Mouse (Mus musculus): Measurements from ENCODE around the gene Cntfr.

Gene Cntfr

DNA sequence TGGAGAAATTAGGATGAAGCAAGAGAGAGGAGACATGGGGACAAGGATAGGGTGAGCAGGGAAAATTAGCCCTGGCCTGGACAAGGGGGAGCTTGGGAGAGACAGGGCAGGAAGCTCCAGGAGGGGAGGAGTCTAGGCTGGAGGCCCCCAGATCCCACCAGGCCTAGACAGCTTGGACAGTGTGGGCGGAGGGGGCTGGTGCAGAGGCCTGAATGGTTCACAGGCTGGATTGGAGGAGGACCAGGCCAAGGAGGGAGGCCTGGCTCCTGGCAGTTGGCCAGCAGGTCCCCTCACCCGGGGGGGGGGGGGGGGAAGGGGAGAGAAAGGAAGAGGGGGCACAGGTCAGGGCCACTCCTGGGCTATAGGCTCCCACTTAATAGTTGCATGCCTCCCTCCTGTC lies 17.6 kb downstream of the Cntfr start:
- DNase-seq (ENCODE audit: low spot score in 2 of 2), result no peak

DNA sequence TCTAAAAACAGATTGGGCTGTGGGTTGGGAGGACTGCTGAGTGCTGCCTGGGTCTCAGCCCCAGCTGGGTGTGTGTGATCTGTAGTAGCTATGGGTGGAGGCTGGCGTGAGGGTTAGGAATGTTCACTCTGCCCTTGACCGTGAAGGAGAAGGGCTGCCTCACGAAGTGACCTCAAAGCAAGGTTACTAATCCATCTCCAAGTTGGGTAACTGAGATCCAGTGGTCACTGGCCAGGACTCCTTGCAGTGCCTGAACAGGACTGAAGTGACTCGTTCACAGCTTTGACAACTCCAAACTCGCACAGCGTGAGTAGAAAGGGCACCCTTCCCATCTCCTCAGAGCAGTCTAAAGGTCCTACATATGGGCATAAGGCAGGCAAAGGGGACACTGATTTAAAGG lies 18.0 kb downstream of the Cntfr start:
- DNase-seq (ENCODE audit: low spot score in 2 of 2), result no peak

DNA sequence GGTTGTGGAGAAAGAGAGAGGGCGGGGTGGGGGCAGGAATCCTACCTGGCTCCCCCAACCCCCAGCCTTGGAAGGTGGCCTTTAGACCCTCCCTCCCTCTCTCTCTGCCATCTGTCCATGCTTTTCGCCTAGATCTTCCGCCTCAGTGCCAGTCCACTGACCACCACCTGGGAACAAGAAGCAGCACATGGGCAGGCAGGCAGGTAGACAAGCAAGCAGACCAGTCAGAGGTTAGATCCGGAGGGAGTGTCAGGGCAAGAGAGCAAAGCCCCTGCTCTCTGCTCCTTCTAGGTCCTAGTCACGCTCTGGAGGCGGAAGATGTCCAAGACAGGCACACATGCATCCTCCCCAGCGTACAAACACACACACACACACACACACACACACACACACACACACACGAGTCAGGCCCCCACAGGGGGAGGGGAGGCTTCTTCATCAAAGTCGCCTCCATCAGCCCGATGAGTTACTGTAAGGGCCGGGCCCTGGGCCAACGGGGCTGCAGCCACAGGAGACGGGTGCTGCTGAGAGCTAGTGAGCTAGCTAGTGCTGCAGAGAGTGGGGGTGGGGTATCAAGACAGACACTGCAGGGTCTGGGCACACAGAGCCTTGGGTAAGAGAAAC lies 19.8 kb downstream of the Cntfr start:
- no peak for DNase-seq (ENCODE audit: low spot score in 2 of 2)

DNA sequence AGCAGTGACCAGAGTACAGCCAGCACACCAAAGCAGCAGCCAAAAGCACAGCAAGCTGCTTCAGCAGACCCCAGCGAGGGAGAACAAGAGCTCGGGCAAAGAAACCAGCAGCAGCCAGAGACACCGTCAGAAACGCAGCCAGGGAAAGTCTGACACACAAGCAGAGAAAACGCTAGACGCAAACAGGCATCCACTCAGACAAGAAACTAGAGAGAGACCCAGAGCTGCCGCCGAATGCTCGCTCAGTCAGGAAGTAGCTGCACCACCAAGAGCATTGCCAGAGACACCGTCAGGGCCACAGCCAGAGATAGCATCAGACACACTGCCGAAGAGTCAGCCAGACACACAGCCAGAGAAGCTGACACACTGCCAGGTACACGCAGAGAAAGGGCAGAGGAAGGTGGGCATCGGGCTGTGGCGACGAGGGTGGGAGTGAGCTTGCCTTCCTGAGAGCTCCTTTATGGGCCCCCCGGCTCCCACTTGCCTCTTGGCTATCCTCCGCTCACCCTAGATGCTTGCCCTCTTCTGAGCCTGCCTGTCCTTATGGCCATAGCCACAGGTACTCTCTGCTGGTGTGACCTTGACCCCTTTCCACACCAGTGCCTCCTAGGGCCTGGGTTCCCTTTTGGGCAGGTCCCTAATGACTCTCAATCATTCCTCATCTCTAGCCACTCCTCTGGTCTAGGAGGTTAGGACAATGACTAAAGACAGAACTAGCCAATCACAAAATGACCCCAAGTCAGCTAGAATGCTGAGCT lies 20.5 kb downstream of the Cntfr start:
- no peak for DNase-seq (ENCODE audit: low spot score in 2 of 2)

DNA sequence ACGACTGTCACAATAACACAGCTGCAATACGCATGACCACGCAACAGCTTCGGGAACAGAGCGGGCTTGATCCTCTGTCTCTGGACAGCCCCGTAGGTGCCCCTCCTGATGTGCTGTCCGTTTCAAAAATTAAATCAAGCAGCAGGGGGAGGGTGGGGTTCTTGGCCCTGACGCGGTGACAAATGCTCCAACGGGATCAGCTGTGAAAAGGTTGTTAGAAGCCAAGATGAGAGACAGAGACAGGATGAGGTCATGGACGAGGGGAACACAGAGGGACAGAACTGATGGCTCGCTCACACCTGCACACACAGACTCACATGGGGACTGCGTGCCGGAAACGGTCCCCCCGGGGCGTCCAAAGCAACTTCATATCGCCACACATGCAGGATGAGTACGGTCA lies 23.7 kb downstream of the Cntfr start:
- DNase-seq (ENCODE audit: low spot score in 2 of 2), result no peak

DNA sequence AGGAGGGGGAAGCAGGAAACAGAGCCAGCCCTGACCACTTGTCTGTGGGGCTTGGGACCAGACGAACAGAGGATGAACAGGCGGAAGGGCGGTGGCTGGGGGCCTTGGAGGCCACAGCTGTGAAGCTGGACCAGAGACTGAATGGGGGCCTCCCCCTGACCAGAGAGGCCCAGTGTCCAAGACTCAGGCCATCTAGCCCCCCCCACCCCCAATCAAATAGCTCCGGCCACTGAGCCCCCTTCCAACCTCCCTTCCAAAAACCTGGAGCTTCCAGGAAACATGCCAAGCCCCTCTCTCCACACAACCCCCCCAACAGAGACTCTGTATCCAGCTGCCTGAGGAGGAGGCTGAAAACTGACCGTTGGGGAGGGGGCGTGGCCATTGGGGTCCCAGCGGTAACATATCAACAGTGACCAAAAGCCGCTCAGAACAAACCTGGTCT lies 24.3 kb downstream of the Cntfr start:
- no peak for DNase-seq (ENCODE audit: low spot score in 2 of 2)

DNA sequence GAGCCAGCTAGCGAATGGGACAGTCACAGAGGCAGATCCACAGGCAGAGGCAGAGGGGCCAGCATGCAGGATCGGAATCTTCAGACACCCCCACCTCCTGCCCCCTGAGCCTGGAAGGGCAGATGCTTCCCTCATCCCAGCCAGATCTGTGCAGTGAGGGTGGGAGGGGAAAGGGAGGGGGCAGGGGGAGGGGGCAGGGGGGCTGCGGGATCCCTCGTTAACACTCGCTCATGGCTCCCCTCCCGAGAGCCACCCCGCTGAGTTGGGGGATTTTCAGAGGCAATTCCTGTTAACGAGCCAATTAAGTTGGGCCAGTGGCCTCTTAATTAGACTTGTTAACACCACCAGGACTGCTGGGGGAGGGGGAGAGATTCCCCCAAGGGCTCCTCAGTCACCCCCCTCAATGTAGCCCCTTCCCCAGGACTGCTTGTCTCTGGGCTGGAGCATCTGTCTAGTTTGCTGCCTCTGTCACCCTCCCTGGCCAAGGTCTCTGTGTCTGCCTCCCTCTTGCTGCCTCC lies 24.9 kb downstream of the Cntfr start:
- DNase-seq (ENCODE audit: low spot score in 2 of 2), result no peak

DNA sequence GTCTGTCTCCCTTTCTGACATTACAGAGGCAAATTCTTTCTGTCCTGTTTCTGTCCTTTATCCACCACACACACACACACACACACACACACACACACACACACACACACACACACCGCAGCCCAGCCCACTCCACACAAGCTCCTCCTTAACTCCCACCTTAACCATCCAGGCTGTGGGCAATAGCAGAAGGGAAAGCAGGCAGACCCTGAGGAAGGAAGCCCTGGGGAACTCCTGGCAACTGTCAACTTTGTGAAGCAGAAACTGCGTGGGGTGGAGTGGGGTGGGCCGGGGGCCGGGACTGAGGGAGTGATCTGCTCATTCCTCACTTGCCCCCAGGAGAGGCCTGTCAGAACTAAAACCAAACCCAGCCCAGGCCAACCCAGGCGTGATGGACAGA lies 25.4 kb downstream of the Cntfr start:
- no peak for DNase-seq (ENCODE audit: low spot score in 2 of 2)

DNA sequence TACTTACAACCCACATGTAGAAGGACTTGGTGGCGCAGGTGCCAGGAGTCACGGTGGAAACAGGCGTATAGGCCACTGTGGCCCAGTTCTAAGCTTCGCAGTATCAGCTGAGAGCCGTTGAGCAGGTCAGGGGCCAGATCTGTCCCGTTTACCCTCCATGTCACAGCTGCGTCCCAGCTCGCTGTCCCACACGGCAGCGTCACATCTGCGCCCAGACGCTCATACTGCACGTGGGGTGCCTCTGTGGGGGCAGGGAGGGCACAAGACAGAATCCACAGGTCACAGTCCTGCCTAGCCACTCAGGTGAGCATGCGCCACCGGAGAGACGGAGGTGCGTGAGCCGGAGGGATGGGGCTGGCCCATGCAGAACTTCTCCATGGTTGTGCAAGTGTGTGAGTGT lies 26.1 kb downstream of the Cntfr start:
- no peak for DNase-seq (ENCODE audit: low spot score in 2 of 2)

DNA sequence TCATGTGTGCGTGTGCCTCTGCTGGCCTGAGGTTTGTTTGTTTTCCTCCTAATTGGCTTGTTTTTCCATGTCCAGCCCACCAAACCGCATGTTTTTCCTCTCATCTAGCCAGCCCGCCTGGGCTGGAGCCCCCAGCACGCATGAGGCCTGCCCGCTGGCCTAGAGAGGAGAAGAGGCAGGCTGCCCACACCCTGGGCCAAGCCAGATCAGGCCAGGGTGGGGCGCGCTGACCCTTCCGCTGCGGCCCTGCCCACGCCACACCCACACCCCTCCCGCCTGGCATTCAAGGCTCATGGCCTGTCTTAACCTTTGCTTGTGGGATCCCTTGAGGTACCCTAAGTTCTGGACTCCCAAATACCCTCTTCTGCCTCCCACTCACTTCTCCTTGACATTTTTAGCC lies 30.2 kb downstream of the Cntfr start:
- no peak for DNase-seq (ENCODE audit: low spot score in 2 of 2)

DNA sequence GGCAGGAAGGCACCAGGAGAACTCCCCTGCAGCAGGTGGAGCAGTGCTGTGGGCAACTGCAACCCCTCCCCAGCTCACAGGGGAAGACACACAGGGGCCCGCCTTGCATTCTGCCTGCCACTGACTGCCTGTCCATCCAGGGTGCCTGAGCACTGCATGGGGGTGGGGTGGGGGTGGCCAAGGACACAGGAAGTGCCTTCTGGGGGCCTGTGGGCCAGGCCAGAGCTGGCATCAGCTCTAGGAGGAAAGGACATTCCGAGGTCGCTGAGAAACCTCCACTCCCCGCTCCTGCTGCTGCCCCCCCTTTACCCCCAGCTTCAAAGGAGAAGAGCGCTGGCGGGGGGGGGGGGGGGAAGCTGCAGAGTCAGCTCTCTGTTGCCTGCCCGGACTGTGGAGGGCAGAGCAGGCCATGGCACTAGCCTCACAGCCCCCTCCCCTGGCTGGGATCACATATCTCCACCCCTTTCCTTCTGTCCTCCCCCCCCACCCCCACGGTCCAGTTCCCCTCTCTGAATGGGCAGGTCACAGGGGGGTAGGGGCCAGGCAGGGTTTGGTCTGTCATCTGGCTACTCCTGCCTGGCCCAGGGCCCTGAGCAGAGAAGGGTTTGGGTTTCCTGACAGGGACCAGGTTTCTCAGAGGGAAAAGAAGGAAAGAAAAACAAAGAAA lies 31.7 kb downstream of the Cntfr start:
- no peak for DNase-seq (ENCODE audit: low spot score in 2 of 2)

DNA sequence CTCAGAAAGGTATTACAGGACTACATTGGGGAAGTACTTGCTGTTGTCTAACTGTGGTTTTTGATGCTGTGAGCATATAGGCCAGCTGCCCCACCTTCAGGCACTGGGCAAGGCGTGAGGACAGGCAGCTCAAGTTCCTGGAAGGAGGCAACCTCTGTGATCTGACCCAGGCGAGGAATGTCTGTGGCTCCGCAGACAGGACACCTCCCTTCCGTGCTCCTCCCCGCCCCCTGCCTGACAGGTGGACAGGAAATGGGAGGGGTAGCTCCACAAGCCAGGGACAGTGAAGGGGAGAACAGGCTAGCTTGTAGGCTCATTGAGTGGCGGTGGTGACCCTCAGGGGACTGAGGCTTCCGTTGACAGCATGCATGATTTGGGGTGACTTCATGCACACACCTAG lies 32.4 kb downstream of the Cntfr start:
- DNase-seq (ENCODE audit: low spot score in 2 of 2), result no peak

DNA sequence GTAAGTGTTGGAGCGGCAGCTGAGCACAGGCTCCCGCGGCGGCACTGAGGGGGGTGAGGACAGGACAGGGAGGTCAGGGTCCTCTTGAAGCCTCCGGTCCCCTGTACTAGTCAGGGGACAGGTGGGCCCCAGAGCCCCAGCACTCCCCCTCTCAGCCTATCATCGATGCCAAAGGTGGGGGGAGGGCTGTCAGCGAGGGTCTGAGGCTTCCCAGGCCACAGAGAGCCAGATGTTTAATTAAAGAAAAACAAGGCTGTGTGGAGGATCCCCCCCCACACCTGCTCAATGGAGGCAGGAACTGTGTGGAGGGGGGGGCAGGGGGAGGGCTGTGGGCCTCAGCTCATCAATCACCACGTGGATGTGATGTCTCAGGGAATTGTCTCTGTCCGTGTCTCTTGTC lies 33.3 kb downstream of the Cntfr start:
- no peak for DNase-seq (ENCODE audit: low spot score in 2 of 2)

DNA sequence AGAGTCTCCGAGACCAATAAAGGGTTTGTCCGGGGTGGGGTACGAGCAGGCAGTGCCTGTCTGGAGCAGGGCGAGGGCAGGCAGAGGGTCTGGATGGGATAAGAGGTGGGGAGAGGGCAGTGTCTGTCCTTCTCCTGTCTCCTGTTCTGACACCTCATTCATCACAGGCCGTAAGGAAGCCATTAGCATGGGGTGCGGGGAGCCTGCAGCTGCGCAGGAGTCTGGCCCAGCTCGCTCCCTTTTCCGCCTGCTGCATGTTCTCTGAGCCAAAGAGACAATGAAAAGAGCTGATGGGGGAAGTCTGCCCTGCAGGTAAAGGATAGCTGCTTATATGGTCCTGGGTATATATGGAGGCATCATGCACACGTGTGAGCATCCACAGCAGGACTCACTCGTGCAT lies 34.2 kb downstream of the Cntfr start:
- no peak for DNase-seq (ENCODE audit: low spot score in 2 of 2)

DNA sequence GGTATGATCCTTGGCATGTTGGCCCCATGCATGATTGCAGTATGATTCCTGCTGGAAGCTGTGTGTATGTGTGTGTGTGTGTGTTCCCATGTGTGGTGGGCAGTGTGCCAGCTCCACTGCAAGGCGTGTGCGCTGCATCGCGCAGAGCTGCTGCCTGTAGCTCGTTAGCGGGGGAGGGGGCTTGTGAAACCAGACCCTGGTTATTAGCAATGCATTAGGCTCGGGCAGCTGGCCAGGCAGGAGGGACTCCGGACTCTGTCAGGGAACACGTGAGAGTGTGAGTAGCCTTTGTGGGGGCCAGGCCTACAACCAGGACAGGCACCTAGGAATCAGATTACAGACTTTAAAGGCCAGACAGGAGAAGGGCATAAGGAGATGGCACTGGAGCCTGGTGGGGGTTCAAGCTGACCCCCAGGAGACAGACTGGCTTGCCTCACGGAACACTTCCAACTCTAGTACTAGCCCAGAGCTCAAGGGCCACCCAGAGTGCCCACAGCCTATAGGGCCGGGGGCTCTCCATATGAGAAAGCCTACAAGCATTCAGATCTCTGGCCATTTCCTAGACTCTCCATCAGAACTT lies 35.9 kb downstream of the Cntfr start:
- DNase-seq (ENCODE audit: low spot score in 2 of 2), result no peak

DNA sequence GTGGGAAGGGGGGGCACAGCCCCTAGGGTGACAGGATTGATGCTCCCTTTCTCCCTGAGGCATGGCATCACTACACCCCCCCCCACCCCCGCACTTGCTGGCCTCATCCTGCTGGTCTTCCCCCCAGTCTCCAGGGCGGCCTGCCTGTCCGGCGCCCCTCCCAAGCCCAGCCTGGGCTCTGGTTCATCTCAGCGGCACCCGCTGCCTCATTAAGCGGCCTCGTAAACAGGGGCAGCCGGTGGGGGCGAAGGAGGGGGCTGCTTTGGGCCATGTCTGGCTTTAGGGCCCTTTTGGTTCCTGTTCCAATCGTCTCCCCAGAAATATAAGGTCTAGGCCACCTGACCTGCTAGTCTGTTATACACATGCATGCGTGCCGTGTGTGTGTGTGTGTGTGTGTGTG lies 37.3 kb downstream of the Cntfr start:
- DNase-seq (ENCODE audit: low spot score in 2 of 2), result no peak

DNA sequence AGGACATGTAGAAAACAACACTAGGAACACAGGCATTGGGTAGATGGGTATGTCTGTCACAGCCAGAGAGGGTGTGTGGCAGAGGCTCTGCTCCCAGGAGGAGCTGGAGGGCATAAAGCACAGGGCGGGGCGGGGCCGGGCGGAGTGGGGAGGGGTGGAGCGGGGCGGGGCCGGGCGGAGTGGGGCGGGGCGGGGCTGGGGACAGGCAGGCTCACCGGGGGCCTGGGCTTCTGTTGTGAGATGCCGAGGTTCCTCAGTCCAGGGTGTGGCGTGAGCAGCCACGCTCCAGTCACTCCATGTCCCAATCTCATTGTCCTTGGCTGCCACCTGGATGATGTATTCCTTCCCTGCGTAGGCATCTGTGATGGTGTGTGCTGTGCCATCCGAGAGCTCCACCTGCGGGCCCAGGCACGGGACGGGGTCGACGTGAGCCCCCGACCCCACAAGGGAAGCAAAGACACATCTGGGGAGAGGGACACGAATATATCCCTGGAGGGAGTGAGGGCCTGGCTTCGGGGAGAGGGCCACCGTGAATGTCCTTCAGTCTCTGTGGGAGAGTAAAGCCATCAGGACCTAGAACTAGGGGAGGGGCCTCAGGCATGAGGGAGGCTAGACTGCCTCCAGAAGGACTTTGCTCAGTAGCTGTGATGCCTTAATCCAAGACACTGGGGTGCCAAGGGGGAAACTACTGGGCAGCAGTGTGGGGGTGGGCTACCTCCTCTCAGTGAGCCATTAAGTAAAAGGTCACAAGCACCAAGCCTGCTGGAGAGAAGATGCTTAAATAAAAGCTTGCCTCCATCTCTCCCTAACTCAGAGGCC lies 38.1 kb downstream of the Cntfr start:
- no peak for DNase-seq (ENCODE audit: low spot score in 2 of 2)

DNA sequence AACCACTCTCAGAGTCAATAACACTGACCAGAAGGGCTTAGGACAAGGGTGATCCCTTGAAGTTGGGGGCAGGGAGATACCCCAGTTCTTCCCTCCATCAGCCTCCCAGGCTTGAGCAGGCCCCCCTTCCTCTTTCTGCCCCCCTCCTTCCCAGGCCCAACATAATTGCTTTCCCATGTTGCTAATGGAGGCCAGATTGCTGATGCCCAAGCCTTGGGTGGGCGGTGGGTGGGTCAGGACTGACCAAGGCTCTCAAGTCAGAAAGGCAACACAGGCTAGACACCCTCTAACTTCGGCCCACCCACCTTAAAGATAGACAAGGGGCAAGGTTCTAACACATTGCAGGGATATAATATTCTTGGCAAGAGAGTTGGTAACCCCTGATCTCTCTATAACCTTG lies 41.4 kb downstream of the Cntfr start:
- DNase-seq (ENCODE audit: low spot score in 2 of 2), result no peak

DNA sequence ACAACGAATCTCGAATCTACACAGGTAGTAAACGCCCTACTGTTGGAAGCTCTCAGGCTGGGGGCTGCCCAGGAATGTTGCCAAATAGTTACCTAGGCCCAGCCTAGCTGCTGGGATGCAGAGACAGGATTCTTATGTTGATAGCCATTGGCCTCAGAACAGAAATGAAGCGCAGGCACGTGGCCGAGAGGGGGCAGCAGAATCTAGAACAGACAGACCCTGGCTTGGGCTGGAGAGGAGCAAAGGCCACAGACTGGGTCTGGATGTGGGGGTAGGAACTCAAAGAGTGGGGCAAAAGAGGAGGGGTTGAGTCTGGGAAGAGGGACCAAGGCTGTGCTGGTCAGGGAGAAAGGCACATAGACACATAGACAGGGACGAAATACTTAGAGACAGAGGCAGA lies 42.7 kb downstream of the Cntfr start:
- peak in 1 of 2 experiments; percentile 49 for DNase-seq (ENCODE audit: low spot score in 2 of 2)

DNA sequence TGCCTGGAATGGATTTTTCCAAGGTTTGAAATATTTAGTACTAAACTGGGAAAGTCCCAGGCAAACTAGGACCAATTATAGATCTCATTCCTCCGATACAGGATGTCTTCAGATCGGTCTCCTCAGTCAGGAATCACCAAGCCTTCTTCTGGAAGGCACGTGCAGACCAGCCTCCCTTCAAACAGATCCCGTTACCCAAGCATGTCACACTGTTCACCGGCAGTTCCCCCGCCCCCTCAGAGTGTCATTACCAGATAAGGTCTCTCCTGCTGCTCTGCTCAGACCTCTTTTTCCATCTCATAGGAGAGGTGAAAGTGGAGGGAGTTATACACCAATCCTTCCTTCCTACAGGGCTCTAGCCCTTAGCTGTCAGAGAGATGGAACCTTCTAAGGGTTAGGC lies 43.2 kb downstream of the Cntfr start:
- DNase-seq (ENCODE audit: low spot score in 2 of 2), result no peak

DNA sequence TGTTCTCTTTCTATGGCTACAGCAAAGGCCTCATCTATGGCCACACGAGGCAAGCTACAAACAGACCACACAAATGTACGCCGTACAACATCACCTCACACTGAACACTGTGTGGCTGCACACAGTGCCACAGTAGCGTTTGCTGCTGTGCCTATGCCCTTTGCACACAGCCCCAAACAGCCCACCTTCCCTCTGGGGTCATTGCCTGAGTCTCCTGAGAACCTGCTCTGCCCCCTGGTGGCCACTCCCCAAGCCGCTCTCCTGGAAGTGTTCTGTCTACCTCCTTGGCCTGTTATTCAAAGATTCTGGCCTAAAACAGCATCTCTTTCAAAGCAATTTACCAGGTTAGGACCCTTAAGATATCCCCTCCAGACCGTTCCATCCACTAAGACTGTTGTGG lies 43.6 kb downstream of the Cntfr start:
- DNase-seq (ENCODE audit: low spot score in 2 of 2), result peak; percentile 54 to 65

DNA sequence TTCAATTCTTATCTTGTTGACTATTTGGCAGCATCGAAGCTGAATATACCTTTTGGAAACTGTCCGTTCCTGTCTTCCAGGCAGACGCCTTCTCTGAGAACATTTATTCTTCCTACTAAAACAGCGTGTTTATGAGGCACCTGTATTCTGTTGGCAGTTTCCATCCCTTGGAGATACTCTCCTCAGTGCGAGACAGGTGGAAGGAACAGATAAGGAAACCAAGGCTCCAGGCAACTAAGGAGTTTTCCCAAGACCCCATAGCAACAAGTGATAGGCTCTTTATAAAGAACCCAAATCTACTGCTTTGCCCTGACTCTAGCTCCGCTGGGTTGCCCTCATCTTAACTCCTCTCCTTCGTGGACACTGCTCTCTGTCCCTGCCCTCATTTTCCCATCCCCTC lies 48.3 kb downstream of the Cntfr start:
- DNase-seq (ENCODE audit: low spot score in 2 of 2), result no peak
